Mouse (Mus musculus) lung, adult 2 months (tissue): Measurements from ENCODE around the gene Tlx1.

Experiments
- CTCF ChIP-seq: fragments of 200-500 bp; IDR thresholded peaks from 2 replicates; pipeline ENCODE4 v1.5.1; 2011; ENCODE audit warnings: mild to moderate bottlenecking, low read length, control low read depth; ENCODE audit not compliant: insufficient read depth
- POLR2A ChIP-seq: fragments of 200-500 bp; IDR thresholded peaks from 2 replicates; pipeline ENCODE4 v1.6.1; 2011; ENCODE audit warnings: low read depth, mild to moderate bottlenecking, control low read depth, low read length, borderline replicate concordance; ENCODE audit errors: extremely low read depth

- TF ChIP-seq CTCF (no peak), POLR2A (no peak)
These were observed 12.4 kb downstream of the Tlx1 start for GRCm38 (mm10) chr19:45162871-45163270.
